Mouse (Mus musculus): ENCODE measurements at regions not wholly inside any gene's neighbourhood (a gene's known extent, or its start where the extent isn't known, plus 50 kb on each side); places are given as distances from the start of the nearest gene placed in this dataset.

DNA sequence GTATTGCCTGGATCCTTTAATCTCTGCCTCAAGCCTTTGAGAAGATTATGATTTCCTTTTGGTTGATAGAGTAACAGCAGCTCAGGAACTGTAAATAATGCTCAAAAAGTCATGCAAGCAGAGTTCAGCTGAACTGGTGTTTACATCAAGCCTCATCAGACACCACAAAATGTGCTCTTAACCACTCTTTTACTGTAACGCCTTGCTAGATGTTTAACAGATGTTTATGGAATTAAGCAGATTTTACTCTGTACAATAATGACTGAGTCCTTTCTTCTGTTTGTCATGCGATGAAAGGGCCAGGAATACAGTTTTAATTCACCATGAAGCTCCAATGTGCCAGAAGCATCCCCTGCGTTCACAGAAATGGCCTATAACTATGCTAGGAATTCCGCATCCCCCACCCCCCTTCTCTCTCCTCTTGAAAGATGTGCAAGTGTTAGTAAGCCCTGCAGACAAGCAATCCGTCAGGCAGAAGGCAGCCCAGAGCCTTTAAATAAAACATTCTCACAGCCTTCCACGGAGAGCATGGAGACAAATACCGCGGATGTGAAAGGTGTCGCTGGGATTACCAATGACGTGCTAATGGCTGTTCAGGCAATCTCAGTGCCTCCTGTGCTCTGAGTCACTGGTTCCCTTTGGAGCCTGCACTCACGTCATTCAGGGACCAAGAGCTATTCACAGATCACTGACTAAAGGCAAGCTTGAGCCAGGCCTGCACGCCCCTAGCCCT is 453.3 kb upstream of the Kif18a start:
- TF ChIP-seq CTCF (IDR thresholded peaks at IDR 0.05; ENCODE audit: borderline replicate concordance, insufficient read depth, low read length) (no peak), POLR2A (IDR thresholded peaks at IDR 0.05; ENCODE audit: low read depth, low read length) (no peak)

All from embryonic fibroblast, embryonic 13.5 days (primary cell).